Comparison of ENCODE assay signal across 9 mouse cellular contexts in the genomic region with DNA sequence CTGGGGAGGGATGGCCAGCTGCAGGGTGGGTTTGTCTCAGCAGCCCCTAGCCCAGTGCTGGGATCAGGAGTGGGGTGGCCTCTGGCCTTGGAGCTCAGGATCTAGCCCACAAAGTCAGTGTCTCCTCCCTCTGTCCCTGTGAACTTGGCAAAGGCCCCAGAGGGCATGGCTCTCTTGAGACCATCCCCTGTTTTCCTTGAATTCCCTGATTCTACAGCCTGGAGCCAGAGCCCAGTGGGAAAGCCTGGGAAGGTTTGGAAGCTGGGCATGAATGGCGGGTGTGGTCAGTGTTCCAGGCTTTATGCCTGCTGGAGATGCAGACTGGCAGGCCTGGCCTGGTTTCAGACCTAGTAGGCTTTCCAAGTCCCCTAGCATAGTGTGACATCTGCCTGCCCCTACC. TPM values are rescaled to one million over a fixed set of nuclear protein-coding genes. Genes with fewer than 3 reads are reported as not detected.
DNase-seq lines count a peak whose midpoint lies in the region; ATAC-seq and TF ChIP-seq lines count a peak whose summit lies in the region.
"Had no signal": no experiment of that assay in that cellular context is flagged by ENCODE, and none has a peak within 500 bp of the region (broad histone marks: within the 10 kb centered on the region; RNA-seq: fewer than 3 reads in every experiment).

No protein-coding gene starts in this region.

- no peak for ATAC-seq in heart, postnatal 0 days (ENCODE audit: insufficient read depth, low read depth)
- ATAC-seq in forebrain, embryonic 14.5 days: no peak

- H3K9me3 ChIP-seq in heart, postnatal 0 days (replicated peaks; ENCODE audit: control insufficient read depth, low read length): no peaks in the 10 kb centered on the region
- H3K9me3 ChIP-seq in embryonic facial prominence, embryonic 10.5 days: no peaks in the 10 kb centered on the region
- H3K9me3 ChIP-seq in forebrain, embryonic 14.5 days (replicated peaks; ENCODE audit: control insufficient read depth, low read length): no peaks in the 10 kb centered on the region
- H3K9me3 ChIP-seq: neural tube, embryonic 15.5 days had no signal

- no peaks in the 10 kb centered on the region for H3K27me3 ChIP-seq in heart, postnatal 0 days (ENCODE audit: control insufficient read depth, insufficient read depth, low read length)
- peaks cover 94% of the 10 kb centered on the region for H3K27me3 ChIP-seq in embryonic facial prominence, embryonic 10.5 days (replicated peaks; ENCODE audit: low read depth, poor library complexity, severe bottlenecking)
- peaks cover 15% of the 10 kb centered on the region; the same call in 1 of the 2 replicates for H3K27me3 ChIP-seq in forebrain, embryonic 14.5 days (replicated peaks; ENCODE audit: control insufficient read depth, insufficient read depth, low read length)

- H3K9ac ChIP-seq in heart, postnatal 0 days (replicated peaks; ENCODE audit: low read depth, low read length): no peak overlapping the region
- no peak overlapping the region for H3K9ac ChIP-seq in forebrain, embryonic 14.5 days (ENCODE audit: low read length)
- H3K9ac ChIP-seq: neural tube, embryonic 15.5 days had no signal

- H3K4me2 ChIP-seq in heart, postnatal 0 days (ENCODE audit: low read depth, low read length): no peak overlapping the region
- H3K4me2 ChIP-seq in forebrain, embryonic 14.5 days (ENCODE audit: low read length): no peak overlapping the region
- H3K4me2 ChIP-seq: neural tube, embryonic 15.5 days had no signal

- no peak overlapping the region for H3K4me3 ChIP-seq in heart, postnatal 0 days (ENCODE audit: low read depth, low read length)
- no peak overlapping the region for H3K4me3 ChIP-seq in embryonic facial prominence, embryonic 10.5 days
- H3K4me3 ChIP-seq in forebrain, embryonic 14.5 days (ENCODE audit: low read depth, low read length): no peak overlapping the region
- H3K4me3 ChIP-seq: neural tube, embryonic 15.5 days had no signal

- H3K27ac ChIP-seq in heart, postnatal 0 days (ENCODE audit: low read depth): peak overlapping the region; percentile 10; the same call in 1 of the 2 replicates
- peak overlapping the region; percentile 67 for H3K27ac ChIP-seq in embryonic facial prominence, embryonic 10.5 days (replicated peaks)
- H3K27ac ChIP-seq in forebrain, embryonic 14.5 days (ENCODE audit: low read depth, low read length): no peak overlapping the region
- H3K27ac ChIP-seq: neural tube, embryonic 15.5 days had no signal

- 82% methylated on average over 1 of the region's 1 CpGs for WGBS in heart, postnatal 0 days
- 83% methylated on average over 1 of the region's 1 CpGs for WGBS in embryonic facial prominence, embryonic 10.5 days
- 73% methylated on average over 1 of the region's 1 CpGs for WGBS in forebrain, embryonic 14.5 days

- no peak for TF ChIP-seq CTCF in heart, postnatal 0 days (IDR thresholded peaks at IDR 0.05; ENCODE audit: low read depth)

- TF ChIP-seq EP300 in heart, postnatal 0 days (IDR thresholded peaks at IDR 0.05; ENCODE audit: low read depth): no peak

- no peaks in the 10 kb centered on the region for H3K36me3 ChIP-seq in heart, postnatal 0 days (replicated peaks; ENCODE audit: control insufficient read depth, insufficient read depth, low read length)
- H3K36me3 ChIP-seq in embryonic facial prominence, embryonic 10.5 days (replicated peaks): no peaks in the 10 kb centered on the region
- no peaks in the 10 kb centered on the region for H3K36me3 ChIP-seq in forebrain, embryonic 14.5 days (ENCODE audit: control insufficient read depth, insufficient read depth, low read length)
- H3K36me3 ChIP-seq: neural tube, embryonic 15.5 days had no signal

- H3K4me1 ChIP-seq in heart, postnatal 0 days (ENCODE audit: control insufficient read depth, insufficient read depth): peaks cover 15% of the 10 kb centered on the region
- H3K4me1 ChIP-seq in embryonic facial prominence, embryonic 10.5 days: peaks cover 50% of the 10 kb centered on the region
- peaks cover 10% of the 10 kb centered on the region; the same call in 1 of the 2 replicates for H3K4me1 ChIP-seq in forebrain, embryonic 14.5 days (ENCODE audit: control insufficient read depth, insufficient read depth, low read length)

- DNase-seq in heart, postnatal 0 days (ENCODE audit: low spot score): no peak
- DNase-seq in heart, adult 8-10 months (ENCODE audit: low spot score): no peak
- no peak for DNase-seq in embryonic facial prominence, embryonic 10.5 days (ENCODE audit: low spot score)
- DNase-seq in kidney, postnatal 10 days: peak; percentile 46
- peak; percentile 69 for DNase-seq in lung, postnatal 10 days
- no peak for DNase-seq in thymus, postnatal 4 days
- DNase-seq in forebrain, embryonic 14.5 days (ENCODE audit: low spot score): no peak

RNA-seq across cellular contexts. Expression of a gene that starts 8.9 kb away (rescaled TPM):
- 7.4 and 7.8 TPM in 2 replicates for total RNA-seq in heart, postnatal 0 days (2014; rRNA removed; ENCODE audit: low replicate concordance)
- polyA plus RNA-seq in heart, postnatal 0 days (2015; fragmentation: Nextera tagmentation; extraction: Ambion mirVana): 9.4 and 9.5 TPM in 2 replicates
- 10 to 100 TPM in 3 of 4 experiments, 1 to 10 TPM in 1; 9.0 to 11.3 (median 10.3) TPM for total RNA-seq in heart, adult 8-10 months (2022)
- 2.5 and 3.1 TPM in 2 replicates for polyA plus RNA-seq in embryonic facial prominence, embryonic 10.5 days (2016; fragmentation: Nextera tagmentation; extraction: Ambion mirVana)
- polyA plus RNA-seq in forebrain, embryonic 14.5 days (2014; fragmentation: Nextera tagmentation; extraction: Ambion mirVana): 3.3 and 3.4 TPM in 2 replicates

RNA-seq across cellular contexts. Expression of a gene that starts 21.7 kb away (rescaled TPM):
- not detected in 2 replicates for total RNA-seq in heart, postnatal 0 days (2014; rRNA removed; ENCODE audit: low replicate concordance)
- polyA plus RNA-seq in heart, postnatal 0 days (2015; fragmentation: Nextera tagmentation; extraction: Ambion mirVana): not detected in 2 replicates
- not detected for total RNA-seq in heart, adult 8-10 months (2022)
- polyA plus RNA-seq in embryonic facial prominence, embryonic 10.5 days (2016; fragmentation: Nextera tagmentation; extraction: Ambion mirVana): 0.10 TPM in 1 of 2 replicates, not detected in the other
- polyA plus RNA-seq in forebrain, embryonic 14.5 days (2014; fragmentation: Nextera tagmentation; extraction: Ambion mirVana): not detected in 2 replicates
- polyA plus RNA-seq: limb, embryonic 14.5 days; neural tube, embryonic 15.5 days had no signal

RNA-seq across cellular contexts. Expression of a gene that starts 33.2 kb away (rescaled TPM):
- total RNA-seq in heart, postnatal 0 days (2014; rRNA removed; ENCODE audit: low replicate concordance): 36.1 and 56.8 TPM in 2 replicates
- polyA plus RNA-seq in heart, postnatal 0 days (2015; fragmentation: Nextera tagmentation; extraction: Ambion mirVana): 83.6 and 85.0 TPM in 2 replicates
- under 1 TPM; 0.25 to 0.87 (median 0.67) TPM for total RNA-seq in heart, adult 8-10 months (2022)
- polyA plus RNA-seq in embryonic facial prominence, embryonic 10.5 days (2016; fragmentation: Nextera tagmentation; extraction: Ambion mirVana): 405 and 416 TPM in 2 replicates
- 106 and 145 TPM in 2 replicates for polyA plus RNA-seq in forebrain, embryonic 14.5 days (2014; fragmentation: Nextera tagmentation; extraction: Ambion mirVana)

RNA-seq across cellular contexts. Expression of a gene that starts 56.3 kb away (rescaled TPM):
- total RNA-seq in heart, postnatal 0 days (2014; rRNA removed; ENCODE audit: low replicate concordance): 103 and 117 TPM in 2 replicates
- polyA plus RNA-seq in heart, postnatal 0 days (2015; fragmentation: Nextera tagmentation; extraction: Ambion mirVana): 41.4 and 44.0 TPM in 2 replicates
- 1 to 10 TPM in 3 of 4 experiments, under 1 TPM in 1; 0.78 to 3.2 (median 2.3) TPM for total RNA-seq in heart, adult 8-10 months (2022)
- 156 and 161 TPM in 2 replicates for polyA plus RNA-seq in embryonic facial prominence, embryonic 10.5 days (2016; fragmentation: Nextera tagmentation; extraction: Ambion mirVana)
- polyA plus RNA-seq in forebrain, embryonic 14.5 days (2014; fragmentation: Nextera tagmentation; extraction: Ambion mirVana): 44.9 and 67.8 TPM in 2 replicates

RNA-seq across cellular contexts. Expression of a gene that starts 56.5 kb away (rescaled TPM):
- 14.5 and 17.6 TPM in 2 replicates for total RNA-seq in heart, postnatal 0 days (2014; rRNA removed; ENCODE audit: low replicate concordance)
- 13.1 and 16.5 TPM in 2 replicates for polyA plus RNA-seq in heart, postnatal 0 days (2015; fragmentation: Nextera tagmentation; extraction: Ambion mirVana)
- total RNA-seq in heart, adult 8-10 months (2022): 1 to 10 TPM; 2.3 to 6.0 (median 4.9) TPM
- 3.5 and 4.8 TPM in 2 replicates for polyA plus RNA-seq in embryonic facial prominence, embryonic 10.5 days (2016; fragmentation: Nextera tagmentation; extraction: Ambion mirVana)
- polyA plus RNA-seq in forebrain, embryonic 14.5 days (2014; fragmentation: Nextera tagmentation; extraction: Ambion mirVana): 4.4 and 5.7 TPM in 2 replicates

Comparison
In these comparisons a context has a peak if more than half of its experiments do, and no peak if none do; other contexts are left out.
1. DNase-seq: peak in kidney, postnatal 10 days (single experiment) and lung, postnatal 10 days (single experiment); none in heart, postnatal 0 days (single experiment), heart, adult 8-10 months (single experiment), embryonic facial prominence, embryonic 10.5 days (single experiment), thymus, postnatal 4 days (single experiment) and forebrain, embryonic 14.5 days (single experiment).